Mouse (Mus musculus): ENCODE measurements around the gene Pecam1. TPM values are rescaled to one million over a fixed set of nuclear protein-coding genes. Genes with fewer than 3 reads are reported as not detected.

Pecam1 gene
- total and polyA plus RNA-seq, 2 experiments from 2014 or later = 9.8 to 17.5 TPM

GRCm38 (mm10) chr11:106672919-106673505 is 77.4 kb downstream of the Pecam1 start:
- Histone ChIP-seq H3K4me2 (ENCODE audit: low read depth, low read length, poor library complexity, severe bottlenecking) (no peak overlapping the region), H3K27ac (ENCODE audit: low read depth, low read length) (no peak overlapping the region), H3K4me1 (ENCODE audit: insufficient read depth, low read length) (0 out of 2 replicates have a peak, but pooled peaks cover 9% of the 10 kb centered on the region), H3K9me3 (ENCODE audit: low read length) (no peaks in the 10 kb centered on the region), H3K4me3 (ENCODE audit: low read depth, low read length) (no peak overlapping the region), H3K36me3 (ENCODE audit: insufficient read depth, low read length) (no peaks in the 10 kb centered on the region), H3K9ac (replicated peaks; ENCODE audit: low read length, poor library complexity, severe bottlenecking) (no peak overlapping the region), H3K27me3 (ENCODE audit: insufficient read depth, low read length) (no peaks in the 10 kb centered on the region)
- ATAC-seq (ENCODE audit: low FRiP score) (no peak), DNase-seq (ENCODE audit: low spot score) (no peak)
- TF ChIP-seq CTCF (IDR thresholded peaks at IDR 0.05) = no peak
- 91% methylated on average over 5 of the region's 5 CpGs for WGBS

GRCm38 (mm10) chr11:106671801-106672200 is 78.6 kb downstream of the Pecam1 start:
- DNase-seq (ENCODE audit: low spot score) (no peak), ATAC-seq (ENCODE audit: low FRiP score) (no peak)
- Histone ChIP-seq H3K27me3 (ENCODE audit: insufficient read depth, low read length) (no peaks in the 10 kb centered on the region), H3K9me3 (ENCODE audit: low read length) (no peaks in the 10 kb centered on the region), H3K4me1 (ENCODE audit: insufficient read depth, low read length) (0 out of 2 replicates have a peak, but pooled peaks cover 9% of the 10 kb centered on the region), H3K4me3 (ENCODE audit: low read depth, low read length) (no peak overlapping the region), H3K27ac (ENCODE audit: low read depth, low read length) (no peak overlapping the region), H3K4me2 (ENCODE audit: low read depth, low read length, poor library complexity, severe bottlenecking) (no peak overlapping the region), H3K9ac (replicated peaks; ENCODE audit: low read length, poor library complexity, severe bottlenecking) (no peak overlapping the region), H3K36me3 (ENCODE audit: insufficient read depth, low read length) (no peaks in the 10 kb centered on the region)
- no peak for TF ChIP-seq CTCF (IDR thresholded peaks at IDR 0.05)
- 90% methylated on average over 8 of the region's 8 CpGs for WGBS

- Histone ChIP-seq H3K27ac (ENCODE audit: low read depth, low read length) (no peak overlapping the region), H3K4me3 (ENCODE audit: low read depth, low read length) (no peak overlapping the region), H3K27me3 (ENCODE audit: insufficient read depth, low read length) (no peaks in the 10 kb centered on the region), H3K36me3 (ENCODE audit: insufficient read depth, low read length) (no peaks in the 10 kb centered on the region), H3K4me2 (ENCODE audit: low read depth, low read length, poor library complexity, severe bottlenecking) (no peak overlapping the region), H3K9me3 (ENCODE audit: low read length) (no peaks in the 10 kb centered on the region), H3K9ac (replicated peaks; ENCODE audit: low read length, poor library complexity, severe bottlenecking) (no peak overlapping the region), H3K4me1 (ENCODE audit: insufficient read depth, low read length) (0 out of 2 replicates have a peak, but pooled peaks cover 9% of the 10 kb centered on the region)
- DNase-seq (ENCODE audit: low spot score) = no peak
- no peak for TF ChIP-seq CTCF (IDR thresholded peaks at IDR 0.05)
- WGBS = 73% methylated on average over 4 of the region's 4 CpGs
- ATAC-seq (ENCODE audit: low FRiP score) = no peak
Measured at GRCm38 (mm10) chr11:106670951-106671478, 79.4 kb downstream of the Pecam1 start.

GRCm38 (mm10) chr11:106670266-106670665 is 80.2 kb downstream of the Pecam1 start:
- WGBS = 84% methylated on average over 3 of the region's 3 CpGs
- H3K27me3 ChIP-seq (ENCODE audit: insufficient read depth, low read length) = no peaks in the 10 kb centered on the region
- no peak overlapping the region for H3K4me3 ChIP-seq (ENCODE audit: low read depth, low read length)
- H3K4me2 ChIP-seq (ENCODE audit: low read depth, low read length, poor library complexity, severe bottlenecking) = no peak overlapping the region
- H3K27ac ChIP-seq (ENCODE audit: low read depth, low read length) = no peak overlapping the region
- no peak overlapping the region for H3K9ac ChIP-seq (replicated peaks; ENCODE audit: low read length, poor library complexity, severe bottlenecking)
- H3K36me3 ChIP-seq (ENCODE audit: insufficient read depth, low read length) = no peaks in the 10 kb centered on the region
- H3K9me3 ChIP-seq (ENCODE audit: low read length) = no peaks in the 10 kb centered on the region
- H3K4me1 ChIP-seq (ENCODE audit: insufficient read depth, low read length) = 0 out of 2 replicates have a peak, but pooled peaks cover 9% of the 10 kb centered on the region
- ATAC-seq (ENCODE audit: low FRiP score) = no peak
- no peak for TF ChIP-seq CTCF (IDR thresholded peaks at IDR 0.05)
- DNase-seq (ENCODE audit: low spot score) = no peak

GRCm38 (mm10) chr11:106669873-106670173 is 80.6 kb downstream of the Pecam1 start:
- H3K9me3 ChIP-seq (ENCODE audit: low read length) = no peaks in the 10 kb centered on the region
- H3K4me2 ChIP-seq (ENCODE audit: low read depth, low read length, poor library complexity, severe bottlenecking) = no peak overlapping the region
- DNase-seq (ENCODE audit: low spot score) (no peak), ATAC-seq (ENCODE audit: low FRiP score) (no peak)
- no peak overlapping the region for H3K4me3 ChIP-seq (ENCODE audit: low read depth, low read length)
- 0 out of 2 replicates have a peak, but pooled peaks cover 7% of the 10 kb centered on the region for H3K4me1 ChIP-seq (ENCODE audit: insufficient read depth, low read length)
- H3K27ac ChIP-seq (ENCODE audit: low read depth, low read length) = no peak overlapping the region
- H3K27me3 ChIP-seq (ENCODE audit: insufficient read depth, low read length) = no peaks in the 10 kb centered on the region
- H3K36me3 ChIP-seq (ENCODE audit: insufficient read depth, low read length) = no peaks in the 10 kb centered on the region
- 22% methylated on average over 5 of the region's 9 CpGs for WGBS
- TF ChIP-seq CTCF (IDR thresholded peaks at IDR 0.05) = no peak
- H3K9ac ChIP-seq (replicated peaks; ENCODE audit: low read length, poor library complexity, severe bottlenecking) = no peak overlapping the region

GRCm38 (mm10) chr11:106669102-106669872 is 81.1 kb downstream of the Pecam1 start:
- no peaks in the 10 kb centered on the region for H3K36me3 ChIP-seq (ENCODE audit: insufficient read depth, low read length)
- H3K27ac ChIP-seq (ENCODE audit: low read depth, low read length) = no peak overlapping the region
- H3K4me3 ChIP-seq (ENCODE audit: low read depth, low read length) = no peak overlapping the region
- 29% methylated on average over 8 of the region's 8 CpGs for WGBS
- H3K27me3 ChIP-seq (ENCODE audit: insufficient read depth, low read length) = no peaks in the 10 kb centered on the region
- no peaks in the 10 kb centered on the region for H3K9me3 ChIP-seq (ENCODE audit: low read length)
- DNase-seq (ENCODE audit: low spot score) (no peak), ATAC-seq (ENCODE audit: low FRiP score) (no peak)
- TF ChIP-seq CTCF (IDR thresholded peaks at IDR 0.05) = no peak
- H3K4me1 ChIP-seq (ENCODE audit: insufficient read depth, low read length) = 0 out of 2 replicates have a peak, but pooled peaks cover 1% of the 10 kb centered on the region
- no peak overlapping the region for H3K9ac ChIP-seq (replicated peaks; ENCODE audit: low read length, poor library complexity, severe bottlenecking)
- no peak overlapping the region for H3K4me2 ChIP-seq (ENCODE audit: low read depth, low read length, poor library complexity, severe bottlenecking)

Measured in midbrain, postnatal 0 days (tissue).